Mouse (Mus musculus) neural tube, embryonic 12.5 days (tissue): ENCODE measurements around the gene Sncg. TPM values are rescaled to one million over a fixed set of nuclear protein-coding genes. Genes with fewer than 3 reads are reported as not detected.

Experiments
- ATAC-seq: fragments of 200-750 bp; cut with Nextera tagmentation; 2 replicates; pipeline ENCODE4 v1.8.0; 2017; ENCODE audit warnings: low read depth, mild to moderate bottlenecking, moderate TSS enrichment, moderate library complexity; ENCODE audit not compliant: low FRiP score
- H3K27ac ChIP-seq: fragments of 300-500 bp; sonication (generic); 2 replicates; pipeline ENCODE4 v1.5.1; 2016
- H3K27me3 ChIP-seq: fragments of 300-500 bp; sonication (generic); replicated peaks from 2 replicates; pipeline ENCODE4 v1.6.1; 2016; ENCODE audit warnings: mild to moderate bottlenecking
- H3K36me3 ChIP-seq: fragments of 300-500 bp; sonication (generic); 2 replicates; pipeline ENCODE4 v1.6.1; 2016; ENCODE audit warnings: mild to moderate bottlenecking
- H3K4me1 ChIP-seq: fragments of 300-500 bp; sonication (generic); 2 replicates; pipeline ENCODE4 v1.6.1; 2016
- H3K4me2 ChIP-seq: fragments of 300-500 bp; sonication (generic); replicated peaks from 2 replicates; pipeline ENCODE4 v1.6.1; 2016; ENCODE audit warnings: mild to moderate bottlenecking
- H3K4me3 ChIP-seq: fragments of 300-500 bp; sonication (generic); 2 replicates; pipeline ENCODE4 v1.5.1; 2016
- H3K9ac ChIP-seq: fragments of 300-500 bp; sonication (generic); 2 replicates; pipeline ENCODE4 v1.6.1; 2016; ENCODE audit warnings: mild to moderate bottlenecking
- H3K9me3 ChIP-seq: fragments of 300-500 bp; sonication (generic); 2 replicates; pipeline ENCODE4 v1.6.1; 2016; ENCODE audit warnings: mild to moderate bottlenecking
- WGBS: fragments of 180-500 bp; shearing (Covaris S2); methylation state at CpG from one replicate; pipeline ENCODE4 v1.1.7; 2016; 5-methylcytosine and 5-hydroxymethylcytosine counted together
- polyA plus RNA-seq: library from polyadenylated mRNA; unstranded; fragments of >200 nt; fragmentation: Nextera tagmentation; extraction: Ambion mirVana; gene quantifications from 2 replicates; pipeline ENCODE4 v1.2.1, GENCODE M21; 2016

Sncg gene
- polyA plus RNA-seq, 1 experiment from 2014 or later, result 420 TPM

GRCm38 (mm10) chr14:34351660-34352059 lies 22.9 kb downstream of the Sncg start:
- H3K36me3 ChIP-seq, result no peaks in the 10 kb centered on the region
- H3K4me2 ChIP-seq, result no peak overlapping the region
- 60% methylated on average over 3 of the region's 3 CpGs for WGBS
- H3K27me3 ChIP-seq, result no peaks in the 10 kb centered on the region
- H3K9ac ChIP-seq, result no peak overlapping the region
- no peak for ATAC-seq
- H3K4me3 ChIP-seq, result no peak overlapping the region
- H3K9me3 ChIP-seq, result no peaks in the 10 kb centered on the region
- H3K27ac ChIP-seq, result no peak overlapping the region
- no peaks in the 10 kb centered on the region for H3K4me1 ChIP-seq

- ATAC-seq, result no peak
- Histone ChIP-seq H3K27me3 (no peaks in the 10 kb centered on the region), H3K4me1 (no peaks in the 10 kb centered on the region), H3K9ac (no peak overlapping the region), H3K4me2 (no peak overlapping the region), H3K4me3 (no peak overlapping the region), H3K27ac (no peak overlapping the region), H3K9me3 (no peaks in the 10 kb centered on the region), H3K36me3 (peaks cover 6% of the 10 kb centered on the region; the same call in 1 of the 2 replicates)
- 87% methylated on average over 8 of the region's 8 CpGs for WGBS
Observed at GRCm38 (mm10) chr14:34349007-34349406, 25.6 kb downstream of the Sncg start.

- Histone ChIP-seq H3K36me3 (peaks cover 9% of the 10 kb centered on the region; the same call in 1 of the 2 replicates), H3K4me1 (no peaks in the 10 kb centered on the region), H3K9me3 (no peaks in the 10 kb centered on the region), H3K9ac (no peak overlapping the region), H3K27me3 (no peaks in the 10 kb centered on the region), H3K4me3 (no peak overlapping the region), H3K4me2 (no peak overlapping the region), H3K27ac (no peak overlapping the region)
- WGBS, result 85% methylated on average over 7 of the region's 7 CpGs
- ATAC-seq, result no peak
Observed at GRCm38 (mm10) chr14:34348301-34348700, 26.3 kb downstream of the Sncg start.

GRCm38 (mm10) chr14:34347084-34347483 lies 27.5 kb downstream of the Sncg start:
- ATAC-seq, result no peak
- no peak overlapping the region for H3K9ac ChIP-seq
- H3K4me1 ChIP-seq, result no peaks in the 10 kb centered on the region
- H3K9me3 ChIP-seq, result no peaks in the 10 kb centered on the region
- H3K36me3 ChIP-seq, result peaks cover 21% of the 10 kb centered on the region
- no peaks in the 10 kb centered on the region for H3K27me3 ChIP-seq
- 96% methylated on average over 5 of the region's 5 CpGs for WGBS
- H3K4me2 ChIP-seq, result no peak overlapping the region
- no peak overlapping the region for H3K4me3 ChIP-seq
- H3K27ac ChIP-seq, result no peak overlapping the region

GRCm38 (mm10) chr14:34345771-34346566 lies 28.6 kb downstream of the Sncg start:
- no peaks in the 10 kb centered on the region for H3K9me3 ChIP-seq
- no peaks in the 10 kb centered on the region for H3K27me3 ChIP-seq
- no peak overlapping the region for H3K4me3 ChIP-seq
- WGBS, result 54% methylated on average over 12 of the region's 12 CpGs
- peaks cover 29% of the 10 kb centered on the region for H3K36me3 ChIP-seq
- H3K4me2 ChIP-seq, result no peak overlapping the region
- no peak overlapping the region for H3K9ac ChIP-seq
- no peaks in the 10 kb centered on the region for H3K4me1 ChIP-seq
- H3K27ac ChIP-seq, result no peak overlapping the region
- 0 out of 2 replicates have a peak, but pooled peaks have one; percentile 33 for ATAC-seq

- Histone ChIP-seq H3K4me3 (no peak overlapping the region), H3K9ac (no peak overlapping the region), H3K27me3 (no peaks in the 10 kb centered on the region), H3K9me3 (no peaks in the 10 kb centered on the region), H3K36me3 (peaks cover 42% of the 10 kb centered on the region), H3K27ac (no peak overlapping the region), H3K4me1 (no peaks in the 10 kb centered on the region), H3K4me2 (no peak overlapping the region)
- WGBS, result 84% methylated on average over 5 of the region's 5 CpGs
- no peak for ATAC-seq
Observed at GRCm38 (mm10) chr14:34344361-34344760, 30.2 kb downstream of the Sncg start.

- no peak overlapping the region for H3K4me3 ChIP-seq
- no peak overlapping the region for H3K27ac ChIP-seq
- H3K9ac ChIP-seq, result no peak overlapping the region
- H3K9me3 ChIP-seq, result no peaks in the 10 kb centered on the region
- no peak for ATAC-seq
- H3K4me2 ChIP-seq, result no peak overlapping the region
- WGBS, result 95% methylated on average over 4 of the region's 4 CpGs
- no peaks in the 10 kb centered on the region for H3K27me3 ChIP-seq
- no peaks in the 10 kb centered on the region for H3K4me1 ChIP-seq
- H3K36me3 ChIP-seq, result peaks cover 50% of the 10 kb centered on the region
Observed at GRCm38 (mm10) chr14:34343078-34343477, 31.5 kb downstream of the Sncg start.

- 90% methylated on average over 4 of the region's 4 CpGs for WGBS
- no peak overlapping the region for H3K27ac ChIP-seq
- H3K9ac ChIP-seq, result no peak overlapping the region
- H3K4me1 ChIP-seq, result no peaks in the 10 kb centered on the region
- H3K9me3 ChIP-seq, result no peaks in the 10 kb centered on the region
- no peak overlapping the region for H3K4me2 ChIP-seq
- no peaks in the 10 kb centered on the region for H3K27me3 ChIP-seq
- ATAC-seq, result no peak
- H3K36me3 ChIP-seq, result peaks cover 60% of the 10 kb centered on the region
- H3K4me3 ChIP-seq, result no peak overlapping the region
Observed at GRCm38 (mm10) chr14:34341993-34342392, 32.6 kb downstream of the Sncg start.

GRCm38 (mm10) chr14:34339446-34339845 lies 35.1 kb downstream of the Sncg start:
- no peaks in the 10 kb centered on the region for H3K4me1 ChIP-seq
- H3K9ac ChIP-seq, result no peak overlapping the region
- ATAC-seq, result no peak
- no peaks in the 10 kb centered on the region for H3K9me3 ChIP-seq
- H3K27ac ChIP-seq, result no peak overlapping the region
- H3K27me3 ChIP-seq, result no peaks in the 10 kb centered on the region
- 63% methylated on average over 1 of the region's 1 CpGs for WGBS
- H3K4me2 ChIP-seq, result no peak overlapping the region
- no peak overlapping the region for H3K4me3 ChIP-seq
- peaks cover 83% of the 10 kb centered on the region for H3K36me3 ChIP-seq

- no peak overlapping the region for H3K27ac ChIP-seq
- H3K27me3 ChIP-seq, result no peaks in the 10 kb centered on the region
- H3K9ac ChIP-seq, result no peak overlapping the region
- H3K4me1 ChIP-seq, result no peaks in the 10 kb centered on the region
- no peak overlapping the region for H3K4me3 ChIP-seq
- 88% methylated on average over 5 of the region's 5 CpGs for WGBS
- no peaks in the 10 kb centered on the region for H3K9me3 ChIP-seq
- H3K36me3 ChIP-seq, result peaks cover 81% of the 10 kb centered on the region
- no peak for ATAC-seq
- no peak overlapping the region for H3K4me2 ChIP-seq
Observed at GRCm38 (mm10) chr14:34332476-34332875, 42.1 kb downstream of the Sncg start.

GRCm38 (mm10) chr14:34331886-34332285 lies 42.7 kb downstream of the Sncg start:
- Histone ChIP-seq H3K27ac (no peak overlapping the region), H3K9me3 (no peaks in the 10 kb centered on the region), H3K4me2 (no peak overlapping the region), H3K36me3 (peaks cover 76% of the 10 kb centered on the region), H3K27me3 (no peaks in the 10 kb centered on the region), H3K4me3 (no peak overlapping the region), H3K4me1 (no peaks in the 10 kb centered on the region), H3K9ac (no peak overlapping the region)
- WGBS, result 83% methylated on average over 3 of the region's 3 CpGs
- no peak for ATAC-seq

GRCm38 (mm10) chr14:34330657-34331158 lies 43.9 kb downstream of the Sncg start:
- H3K9me3 ChIP-seq, result no peaks in the 10 kb centered on the region
- H3K27ac ChIP-seq, result no peak overlapping the region
- no peaks in the 10 kb centered on the region for H3K4me1 ChIP-seq
- no peak overlapping the region for H3K9ac ChIP-seq
- ATAC-seq, result no peak
- no peak overlapping the region for H3K4me2 ChIP-seq
- no peaks in the 10 kb centered on the region for H3K27me3 ChIP-seq
- H3K36me3 ChIP-seq, result peaks cover 72% of the 10 kb centered on the region
- WGBS, result 86% methylated on average over 9 of the region's 9 CpGs
- H3K4me3 ChIP-seq, result no peak overlapping the region

GRCm38 (mm10) chr14:34327618-34328017 lies 47.0 kb downstream of the Sncg start:
- Histone ChIP-seq H3K4me2 (no peak overlapping the region), H3K9ac (no peak overlapping the region), H3K9me3 (no peaks in the 10 kb centered on the region), H3K27ac (no peak overlapping the region), H3K36me3 (peaks cover 66% of the 10 kb centered on the region), H3K4me3 (no peak overlapping the region), H3K4me1 (no peaks in the 10 kb centered on the region), H3K27me3 (no peaks in the 10 kb centered on the region)
- WGBS, result 87% methylated on average over 1 of the region's 1 CpGs
- no peak for ATAC-seq
